Mouse (Mus musculus) megakaryocyte progenitor cell, adult 5-6 weeks (primary cell): ENCODE measurements around the gene Wsb1. TPM values are rescaled to one million over a fixed set of nuclear protein-coding genes. Genes with fewer than 3 reads are reported as not detected.
"Not testable (repeated sequence)": the region's sequence is repeated elsewhere in the genome, so short reads cannot be mapped to it uniquely, and the experiment has no call there.

ENCODE experiments used
- ATAC-seq: replicated peaks from 2 replicates; pipeline ENCODE4 v1.8.0; 2016; ENCODE audit warnings: mild to moderate bottlenecking, moderate TSS enrichment, inconsistent platforms; ENCODE audit not compliant: poor library complexity
- total RNA-seq, 2 experiments: library from RNA; stranded (forward) in 1 of 2; stranded (reverse) in 1 of 2; fragments of 157-497, 149-512 nt in 1 of 2; fragments of 200-1000 nt in 1 of 2; gene quantifications; 2 replicates each; pipeline versions ENCODE4 v1.2.3 to v1.2.4; 2015 to 2017

The Wsb1 gene
- total RNA-seq (2015), result 216 and 218 TPM in 2 replicates
- 129 and 141 TPM in 2 replicates for total RNA-seq (2017)

DNA sequence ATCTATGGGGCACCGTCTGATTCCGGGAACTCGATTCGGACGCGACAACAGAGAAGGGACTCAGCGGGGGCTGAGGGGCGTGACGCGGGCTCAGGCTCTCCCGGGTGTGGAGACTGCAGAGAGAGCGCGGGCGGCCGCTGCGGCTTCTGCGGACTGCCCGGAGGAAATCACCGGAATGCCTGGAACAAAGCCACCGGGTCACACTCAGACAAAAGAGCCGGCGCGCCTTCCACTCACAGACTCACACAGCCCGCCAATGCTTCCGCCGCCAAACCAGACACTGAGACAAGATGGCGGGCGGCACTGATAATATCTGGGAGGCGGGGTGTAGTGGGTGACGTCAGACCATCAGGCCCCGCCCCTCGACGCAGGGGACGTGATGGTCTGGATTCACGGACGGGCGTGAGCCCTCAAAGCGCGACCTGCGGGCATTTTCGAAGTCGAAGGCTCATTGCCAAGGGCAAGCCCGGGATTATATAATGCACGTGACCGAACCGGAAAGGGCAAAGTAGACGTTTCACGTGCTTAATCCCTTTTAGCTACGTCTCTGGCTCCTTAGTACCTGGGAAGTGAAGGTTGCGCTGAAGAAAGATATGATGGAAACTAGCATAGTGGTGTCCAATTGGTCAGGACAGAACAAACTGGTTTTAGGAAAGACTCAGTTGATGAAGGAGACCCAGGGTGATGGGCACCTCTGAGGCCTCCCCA lies at the start of gene Wsb1:
TSS of gene Wsb1 (minus strand) at position 281 of the 708 bp plus-strand sequence.
- ATAC-seq, result peak; percentile 96

DNA sequence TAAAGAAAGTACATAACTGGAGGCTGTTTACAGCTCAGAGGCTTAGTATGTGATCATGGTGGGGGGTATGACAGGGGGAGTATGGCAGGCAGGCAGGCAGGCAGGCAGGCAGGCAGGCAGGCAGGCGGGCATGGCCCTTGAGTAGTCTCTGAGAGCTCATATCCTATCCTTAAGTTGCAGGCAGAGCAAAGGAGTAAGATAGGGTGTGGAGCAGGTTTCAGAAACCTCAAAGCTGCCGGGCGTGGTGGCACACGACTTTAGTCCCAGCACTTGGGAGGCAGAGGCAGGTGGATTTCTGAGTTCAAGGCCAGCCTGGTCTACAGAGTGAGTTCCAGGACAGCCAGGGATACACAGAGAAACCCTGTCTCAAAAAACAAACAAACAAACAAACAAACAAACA lies 49.8 kb upstream of the Wsb1 start:
- ATAC-seq, result not testable (repeated sequence)

DNA sequence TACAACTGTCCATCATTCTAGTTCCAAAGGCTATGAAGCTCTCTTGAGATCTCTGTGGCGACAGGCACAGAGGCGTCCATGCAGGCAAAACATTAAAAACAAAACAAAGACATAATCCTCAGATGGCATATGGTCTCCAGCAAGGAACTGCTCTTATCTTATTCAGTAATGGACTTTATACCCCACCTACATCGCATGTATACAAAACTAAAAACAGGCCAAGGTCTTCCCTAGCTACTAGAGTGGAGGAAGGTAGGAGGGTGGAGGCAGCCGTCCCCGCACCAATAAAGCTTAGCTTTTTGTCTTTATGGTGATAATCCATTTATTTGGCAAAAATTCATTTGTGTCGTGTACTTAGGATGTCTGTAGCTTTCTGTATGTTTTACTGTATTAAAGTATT lies 48.6 kb upstream of the Wsb1 start:
- no peak for ATAC-seq

GRCm38 (mm10) chr11:79299719-79300431 lies 45.4 kb upstream of the Wsb1 start:
- ATAC-seq, result no peak

DNA sequence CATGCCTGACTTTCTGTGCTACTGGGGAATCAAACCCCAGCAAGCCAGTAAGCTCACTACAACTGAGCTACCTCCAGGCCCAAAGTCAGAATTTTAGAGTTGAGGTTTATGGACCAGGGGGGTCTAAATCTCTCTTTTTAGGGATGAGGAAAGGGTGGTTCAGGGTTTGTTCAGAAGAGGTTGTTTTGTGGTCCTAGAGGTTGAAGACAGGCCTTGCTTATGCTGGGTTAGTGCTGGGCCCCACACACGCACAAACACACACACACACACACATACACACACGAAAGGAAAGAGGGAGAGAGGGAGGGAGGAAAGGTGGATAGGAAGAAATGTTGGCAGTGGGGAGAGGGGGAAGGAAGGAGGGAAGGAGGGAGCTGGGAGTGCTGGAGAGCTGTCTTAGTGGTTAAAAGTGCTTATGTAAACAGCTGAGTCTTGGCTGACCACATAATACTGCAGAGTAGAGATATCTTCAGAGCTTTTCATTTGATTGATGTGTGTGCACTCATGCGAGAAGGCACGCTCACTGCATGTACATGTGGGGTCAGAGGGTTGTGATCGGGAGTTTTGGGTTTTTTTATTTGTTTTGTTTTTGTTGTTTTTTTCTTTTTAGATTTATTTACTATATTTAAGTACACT lies 42.5 kb upstream of the Wsb1 start, which contains the start of gene Gm9964:
TSS of gene Gm9964 (minus strand) at position 51 of the 636 bp plus-strand sequence.
- peak; percentile 44 for ATAC-seq

DNA sequence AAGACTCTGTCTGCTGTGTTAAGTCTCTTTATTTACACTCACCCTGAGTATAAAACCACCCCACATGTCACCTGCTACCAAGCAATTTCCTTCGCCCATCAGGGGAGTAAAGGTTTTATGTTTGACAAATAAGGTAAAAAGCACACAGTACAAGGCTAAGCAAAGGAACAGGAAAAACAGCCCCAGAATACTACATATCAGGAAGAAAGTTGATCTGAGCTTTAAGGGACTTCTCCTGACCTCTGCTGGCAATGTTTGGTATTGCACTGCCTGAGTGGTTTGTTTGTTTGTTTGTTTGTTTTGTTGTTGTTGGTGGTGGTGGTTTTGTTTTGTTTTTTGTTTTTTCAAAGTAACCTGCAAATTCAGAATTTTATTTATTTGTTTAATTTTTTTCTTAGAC lies 41.7 kb upstream of the Wsb1 start:
- ATAC-seq, result peak; percentile 70

- no peak for ATAC-seq
These were observed 39.5 kb upstream of the Wsb1 start for GRCm38 (mm10) chr11:79293971-79294370.

- ATAC-seq, result no peak
These were observed 38.6 kb upstream of the Wsb1 start for GRCm38 (mm10) chr11:79293025-79293424.

- ATAC-seq, result no peak
These were observed 37.7 kb upstream of the Wsb1 start for GRCm38 (mm10) chr11:79292130-79292529.

GRCm38 (mm10) chr11:79291651-79292050 lies 37.2 kb upstream of the Wsb1 start:
- ATAC-seq, result no peak

DNA sequence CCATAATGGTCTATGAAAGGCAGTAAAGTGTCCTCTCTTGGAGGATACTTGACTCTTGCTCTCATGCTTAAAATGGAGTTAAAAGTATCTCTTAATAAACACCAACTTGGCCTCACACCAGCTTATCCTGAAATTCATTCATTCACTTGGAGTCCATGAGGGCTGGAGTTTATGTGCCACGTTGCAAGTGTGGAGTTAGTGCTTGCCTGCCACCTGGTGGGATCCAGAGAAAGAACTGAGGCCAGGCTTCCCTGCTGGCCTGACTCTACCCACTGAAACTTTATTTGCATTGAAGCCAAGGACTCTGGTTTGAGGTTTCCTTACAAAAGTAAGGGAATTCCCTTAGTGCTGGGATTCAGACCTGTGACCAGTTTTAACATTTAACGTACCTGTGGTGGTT lies 36.0 kb upstream of the Wsb1 start:
- peak; percentile 38; the same call in 1 of the 2 replicates for ATAC-seq

- ATAC-seq, result no peak
These were observed 34.6 kb upstream of the Wsb1 start for GRCm38 (mm10) chr11:79288913-79289640.

GRCm38 (mm10) chr11:79288278-79288843 lies 33.9 kb upstream of the Wsb1 start:
- ATAC-seq, result no peak

DNA sequence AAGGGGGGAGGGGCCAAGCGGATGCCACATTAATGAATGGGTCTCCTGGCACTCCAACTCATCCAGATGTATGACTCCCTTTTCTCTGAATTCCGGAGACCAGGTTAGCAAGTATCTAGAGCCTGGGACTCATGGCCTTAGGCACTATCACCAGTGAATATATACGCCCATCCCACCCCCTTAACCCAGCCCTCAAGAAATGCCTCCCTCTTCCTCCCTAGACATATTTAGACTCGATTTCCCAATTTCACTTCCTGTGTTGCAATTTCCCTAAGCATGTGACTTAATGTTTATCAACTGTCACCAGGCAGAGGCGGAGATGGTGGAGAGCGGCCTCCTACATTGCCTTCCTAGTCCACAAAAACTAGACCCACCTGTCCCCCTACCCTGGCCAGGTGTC lies 33.0 kb upstream of the Wsb1 start:
- peak; percentile 82 for ATAC-seq

- ATAC-seq, result peak; percentile 54
These were observed 31.9 kb upstream of the Wsb1 start for GRCm38 (mm10) chr11:79286305-79286799.

- ATAC-seq, result no peak
These were observed 29.0 kb upstream of the Wsb1 start for GRCm38 (mm10) chr11:79283350-79284030.

DNA sequence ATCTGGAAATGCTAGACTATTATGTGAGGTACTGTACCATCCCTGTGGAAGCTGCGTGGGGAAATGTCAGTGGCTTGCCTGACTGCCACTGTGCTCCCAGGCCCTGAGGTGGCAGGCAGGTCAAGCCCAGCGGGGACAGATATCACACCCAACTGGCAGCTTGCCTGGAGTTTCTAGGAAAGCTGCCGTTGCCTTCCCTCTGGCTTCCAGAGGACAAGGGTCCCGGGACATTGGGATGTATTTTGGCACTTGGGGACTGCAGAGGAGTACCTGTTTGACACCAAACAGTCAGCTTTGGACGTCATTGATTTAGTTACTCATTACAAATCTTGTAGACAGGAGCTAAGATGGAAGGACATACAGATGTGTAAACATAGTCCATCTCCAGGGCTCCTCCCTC lies 26.9 kb upstream of the Wsb1 start:
- no peak for ATAC-seq

GRCm38 (mm10) chr11:79279732-79280405 lies 25.4 kb upstream of the Wsb1 start:
- no peak for ATAC-seq

GRCm38 (mm10) chr11:79273757-79274156 lies 19.3 kb upstream of the Wsb1 start:
- no peak for ATAC-seq
